Mouse (Mus musculus): ENCODE measurements around the gene Tgfbr1.

GRCm38 (mm10) chr4:47402200-47402599 is 49.2 kb downstream of the Tgfbr1 start:
- TF ChIP-seq POLR2A (IDR thresholded peaks at IDR 0.05; ENCODE audit: insufficient read depth, low read length) (no peak), EP300 (IDR thresholded peaks at IDR 0.05; ENCODE audit: insufficient read depth, low read depth, low read length) (no peak), CTCF (IDR thresholded peaks at IDR 0.05; ENCODE audit: low read depth, low read length) (no peak)
